Mouse (Mus musculus): ENCODE measurements around the gene Rab4a. TPM values are rescaled to one million over a fixed set of nuclear protein-coding genes. Genes with fewer than 3 reads are reported as not detected.

Gene Rab4a
- total RNA-seq, 1 experiment from 2014 or later = not detected

- no peak for ATAC-seq (ENCODE audit: extremely low read depth, insufficient number of reproducible peaks, low FRiP score, poor library complexity, severe bottlenecking)
Measured at GRCm38 (mm10) chr8:123787254-123787897, 18.4 kb upstream of the Rab4a start.

GRCm38 (mm10) chr8:123788416-123789170, 17.2 kb upstream of the Rab4a start:
- ATAC-seq (ENCODE audit: extremely low read depth, insufficient number of reproducible peaks, low FRiP score, poor library complexity, severe bottlenecking) = no peak

GRCm38 (mm10) chr8:123789461-123789860, 16.3 kb upstream of the Rab4a start:
- ATAC-seq (ENCODE audit: extremely low read depth, insufficient number of reproducible peaks, low FRiP score, poor library complexity, severe bottlenecking) = no peak

GRCm38 (mm10) chr8:123789970-123790369, 15.8 kb upstream of the Rab4a start:
- no peak for ATAC-seq (ENCODE audit: extremely low read depth, insufficient number of reproducible peaks, low FRiP score, poor library complexity, severe bottlenecking)

GRCm38 (mm10) chr8:123791101-123791844, 14.5 kb upstream of the Rab4a start:
- ATAC-seq (ENCODE audit: extremely low read depth, insufficient number of reproducible peaks, low FRiP score, poor library complexity, severe bottlenecking) = no peak

GRCm38 (mm10) chr8:123791845-123792225, 13.9 kb upstream of the Rab4a start:
- no peak for ATAC-seq (ENCODE audit: extremely low read depth, insufficient number of reproducible peaks, low FRiP score, poor library complexity, severe bottlenecking)

- ATAC-seq (ENCODE audit: extremely low read depth, insufficient number of reproducible peaks, low FRiP score, poor library complexity, severe bottlenecking) = no peak
Measured at GRCm38 (mm10) chr8:123793900-123794299, 11.9 kb upstream of the Rab4a start.

- no peak for ATAC-seq (ENCODE audit: extremely low read depth, insufficient number of reproducible peaks, low FRiP score, poor library complexity, severe bottlenecking)
Measured at GRCm38 (mm10) chr8:123794766-123795165, 11.0 kb upstream of the Rab4a start.

- ATAC-seq (ENCODE audit: extremely low read depth, insufficient number of reproducible peaks, low FRiP score, poor library complexity, severe bottlenecking) = no peak
Measured at GRCm38 (mm10) chr8:123796758-123797157, 9.0 kb upstream of the Rab4a start.

GRCm38 (mm10) chr8:123797928-123798327, 7.9 kb upstream of the Rab4a start:
- ATAC-seq (ENCODE audit: extremely low read depth, insufficient number of reproducible peaks, low FRiP score, poor library complexity, severe bottlenecking) = no peak

GRCm38 (mm10) chr8:123799434-123799833, 6.4 kb upstream of the Rab4a start:
- ATAC-seq (ENCODE audit: extremely low read depth, insufficient number of reproducible peaks, low FRiP score, poor library complexity, severe bottlenecking) = no peak

GRCm38 (mm10) chr8:123799885-123800284, 5.9 kb upstream of the Rab4a start:
- ATAC-seq (ENCODE audit: extremely low read depth, insufficient number of reproducible peaks, low FRiP score, poor library complexity, severe bottlenecking) = no peak

GRCm38 (mm10) chr8:123800867-123801266, 4.9 kb upstream of the Rab4a start:
- ATAC-seq (ENCODE audit: extremely low read depth, insufficient number of reproducible peaks, low FRiP score, poor library complexity, severe bottlenecking) = no peak

- no peak for ATAC-seq (ENCODE audit: extremely low read depth, insufficient number of reproducible peaks, low FRiP score, poor library complexity, severe bottlenecking)
Measured at GRCm38 (mm10) chr8:123801538-123801937, 4.2 kb upstream of the Rab4a start.

- ATAC-seq (ENCODE audit: extremely low read depth, insufficient number of reproducible peaks, low FRiP score, poor library complexity, severe bottlenecking) = no peak
Measured at GRCm38 (mm10) chr8:123803639-123804038, 2.1 kb upstream of the Rab4a start.

GRCm38 (mm10) chr8:123804586-123804985, 1.2 kb upstream of the Rab4a start:
- no peak for ATAC-seq (ENCODE audit: extremely low read depth, insufficient number of reproducible peaks, low FRiP score, poor library complexity, severe bottlenecking)

GRCm38 (mm10) chr8:123805209-123805717, 522 bp upstream of the Rab4a start:
- no peak for ATAC-seq (ENCODE audit: extremely low read depth, insufficient number of reproducible peaks, low FRiP score, poor library complexity, severe bottlenecking)

GRCm38 (mm10) chr8:123806374-123806935, 670 bp downstream of the Rab4a start:
- no peak for ATAC-seq (ENCODE audit: extremely low read depth, insufficient number of reproducible peaks, low FRiP score, poor library complexity, severe bottlenecking)

- no peak for ATAC-seq (ENCODE audit: extremely low read depth, insufficient number of reproducible peaks, low FRiP score, poor library complexity, severe bottlenecking)
Measured at GRCm38 (mm10) chr8:123807024-123807431, 1.2 kb downstream of the Rab4a start.
